Mouse (Mus musculus) frontal cortex, postnatal 36 days (tissue): ENCODE results near the gene Ubr1.

Experiments used
- DNase-seq, 2 experiments: peaks; one replicate each; pipeline ENCODE4 v3.0.0; 2022; ENCODE audit warnings: low spot score in 2 of 2

The Ubr1 gene

GRCm38 (mm10) chr2:120853151-120853550, 117.4 kb downstream of the Ubr1 start:
- DNase-seq: no peak

GRCm38 (mm10) chr2:120852626-120853025, 117.9 kb downstream of the Ubr1 start:
- no peak for DNase-seq

- peak; percentile 99 for DNase-seq
Observed at GRCm38 (mm10) chr2:120850424-120851082, 120.0 kb downstream of the Ubr1 start, which contains the start of gene Ttbk2. TSS of gene Ttbk2 (minus strand) at chr2:120850604.

GRCm38 (mm10) chr2:120849449-120850423, 120.8 kb downstream of the Ubr1 start, which contains the start of gene Cdan1:
TSS of gene Cdan1 (minus strand) at chr2:120850128.
- peak; percentile 37 to 51 for DNase-seq

- no peak for DNase-seq
Observed at GRCm38 (mm10) chr2:120845280-120845679, 125.2 kb downstream of the Ubr1 start.

- DNase-seq: no peak
Observed at GRCm38 (mm10) chr2:120843990-120844389, 126.5 kb downstream of the Ubr1 start.

GRCm38 (mm10) chr2:120841211-120841610, 129.3 kb downstream of the Ubr1 start:
- no peak for DNase-seq

GRCm38 (mm10) chr2:120835167-120835566, 135.3 kb downstream of the Ubr1 start:
- no peak for DNase-seq

GRCm38 (mm10) chr2:120826936-120827638, 143.4 kb downstream of the Ubr1 start:
- DNase-seq: no peak
